Mouse (Mus musculus) adrenal gland, postnatal 10 days (tissue): Measurements from ENCODE around the gene Pgpep1. TPM values are rescaled to one million over a fixed set of nuclear protein-coding genes. Genes with fewer than 3 reads are reported as not detected.

Experiments
- DNase-seq: peaks from one replicate; pipeline ENCODE4 v3.0.0; 2021; ENCODE audit warnings: mixed read lengths
- long read RNA-seq, 2 experiments: library from polyadenylated mRNA; stranded (forward); transcript quantifications; one replicate each; pipeline ENCODE4 v2.0.0; 2021
- total RNA-seq, 2 experiments: library from RNA; stranded (reverse); gene quantifications; 2 replicates each; pipeline ENCODE4 v1.2.3; 2021

Gene Pgpep1
- total RNA-seq: 10 to 100 TPM; 65.7 to 80.6 TPM
- long read RNA-seq, experiment 1, full-length matches to known transcripts: 26 of 54 reads
- long read RNA-seq, experiment 1, partial matches to known transcripts: 2 of 54 reads
- long read RNA-seq, experiment 1, other reads (novel, unspliced or antisense): 26 of 54 reads
- long read RNA-seq, experiment 2, full-length matches to known transcripts: 20 of 30 reads
- long read RNA-seq, experiment 2, partial matches to known transcripts: 2 of 30 reads
- long read RNA-seq, experiment 2, other reads (novel, unspliced or antisense): 8 of 30 reads

- DNase-seq: no peak
Measured at GRCm38 (mm10) chr8:70660273-70660725, at the start of gene Pgpep1. Gene Pgpep1 (minus strand): TSS chr8:70660388.

- DNase-seq: no peak
Measured at GRCm38 (mm10) chr8:70709794-70710193, 49.6 kb upstream of the Pgpep1 start.

- DNase-seq: peak; percentile 68
Measured at GRCm38 (mm10) chr8:70708281-70708680, 48.1 kb upstream of the Pgpep1 start.

- no peak for DNase-seq
Measured at GRCm38 (mm10) chr8:70703287-70703686, 43.1 kb upstream of the Pgpep1 start, which contains the start of gene Iqcn. Gene Iqcn (plus strand): TSS chr8:70703457.

GRCm38 (mm10) chr8:70702842-70703182 is 42.6 kb upstream of the Pgpep1 start:
- peak; percentile 80 for DNase-seq

- no peak for DNase-seq
Measured at GRCm38 (mm10) chr8:70701982-70702841, 42.0 kb upstream of the Pgpep1 start.

- no peak for DNase-seq
Measured at GRCm38 (mm10) chr8:70701048-70701981, 41.1 kb upstream of the Pgpep1 start.

- peak; percentile 95 for DNase-seq
Measured at GRCm38 (mm10) chr8:70700555-70700922, 40.4 kb upstream of the Pgpep1 start.

GRCm38 (mm10) chr8:70699834-70700554 is 39.8 kb upstream of the Pgpep1 start:
- peak; percentile 86 for DNase-seq

GRCm38 (mm10) chr8:70699116-70699833 is 39.1 kb upstream of the Pgpep1 start:
- DNase-seq: no peak

GRCm38 (mm10) chr8:70698310-70699109 is 38.3 kb upstream of the Pgpep1 start, which contains the start of gene Jund:
Gene Jund (plus strand): TSS chr8:70698949.
- DNase-seq: peak; percentile 100

GRCm38 (mm10) chr8:70697366-70698250 is 37.4 kb upstream of the Pgpep1 start:
- DNase-seq: peak; percentile 22

- DNase-seq: peak; percentile 34
Measured at GRCm38 (mm10) chr8:70696946-70697345, 36.8 kb upstream of the Pgpep1 start.

GRCm38 (mm10) chr8:70696019-70696885 is 36.1 kb upstream of the Pgpep1 start:
- peak; percentile 92 for DNase-seq

GRCm38 (mm10) chr8:70695318-70696018 is 35.3 kb upstream of the Pgpep1 start:
- DNase-seq: peak; percentile 56

GRCm38 (mm10) chr8:70693636-70694035 is 33.4 kb upstream of the Pgpep1 start:
- no peak for DNase-seq

GRCm38 (mm10) chr8:70691727-70692231 is 31.6 kb upstream of the Pgpep1 start:
- DNase-seq: peak; percentile 40
